Comparison of ENCODE assay signal across 8 mouse cellular contexts in the genomic region with DNA sequence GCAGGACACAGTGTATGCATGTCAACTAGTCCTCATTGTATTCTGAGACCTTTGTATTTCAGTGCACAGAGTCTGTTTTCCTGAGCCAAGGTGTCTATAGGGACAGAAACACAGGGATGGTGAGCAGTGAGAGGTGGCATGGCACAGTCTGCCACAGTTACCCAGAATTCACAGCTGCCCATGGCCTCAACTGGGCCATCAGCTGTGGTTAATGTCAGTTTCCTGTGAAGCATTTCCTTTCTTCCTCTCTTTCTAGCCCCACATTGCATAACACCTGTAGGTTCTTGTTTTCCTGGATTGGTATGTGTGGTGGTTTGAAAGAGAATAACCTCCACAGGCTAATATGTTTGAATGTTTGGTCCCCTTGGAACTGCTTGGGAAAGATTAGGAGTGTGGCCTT. TPM values are rescaled to one million over a fixed set of nuclear protein-coding genes. Genes with fewer than 3 reads are reported as not detected.
DNase-seq lines count a peak whose midpoint lies in the region; ATAC-seq lines count a peak whose summit lies in the region.
"Had no signal": no experiment of that assay in that cellular context is flagged by ENCODE, and none has a peak within 500 bp of the region (broad histone marks: within the 10 kb centered on the region; RNA-seq: fewer than 3 reads in every experiment).

No protein-coding gene starts in this region.

- DNase-seq in thymus, postnatal 0 days (ENCODE audit: low spot score): peak; percentile 44
- no peak for DNase-seq in thymus, postnatal 25 days
- DNase-seq in left cerebral cortex, adult 8-10 months (ENCODE audit: low spot score in 2 of 2): no peak
- no peak for DNase-seq in cerebellum, adult 9-11 months
- DNase-seq in adrenal gland, postnatal 10 days: no peak
- DNase-seq: layer of hippocampus, postnatal 36 days had no signal

- no peaks in the 10 kb centered on the region for H3K36me3 ChIP-seq in hindbrain, embryonic 12.5 days
- H3K36me3 ChIP-seq in liver, embryonic 16.5 days (ENCODE audit: control insufficient read depth, insufficient read depth): no peaks in the 10 kb centered on the region

- no peaks in the 10 kb centered on the region for H3K9me3 ChIP-seq in hindbrain, embryonic 12.5 days (replicated peaks)
- H3K9me3 ChIP-seq in liver, embryonic 16.5 days (replicated peaks; ENCODE audit: control insufficient read depth, low read length): no peaks in the 10 kb centered on the region

- no peaks in the 10 kb centered on the region for H3K27me3 ChIP-seq in hindbrain, embryonic 12.5 days
- no peaks in the 10 kb centered on the region for H3K27me3 ChIP-seq in liver, embryonic 16.5 days (ENCODE audit: control insufficient read depth, insufficient read depth, low read depth, low read length)

- no peaks in the 10 kb centered on the region for H3K4me1 ChIP-seq in hindbrain, embryonic 12.5 days
- no peaks in the 10 kb centered on the region for H3K4me1 ChIP-seq in liver, embryonic 16.5 days (ENCODE audit: control insufficient read depth, low read depth, low read length)

- peak overlapping the region; percentile 33; the same call in 1 of the 2 replicates for H3K4me3 ChIP-seq in hindbrain, embryonic 12.5 days
- H3K4me3 ChIP-seq in liver, embryonic 16.5 days (ENCODE audit: low read depth, low read length): no peak overlapping the region

- no peak overlapping the region for H3K27ac ChIP-seq in hindbrain, embryonic 12.5 days
- no peak overlapping the region for H3K27ac ChIP-seq in liver, embryonic 16.5 days (ENCODE audit: low read length)

- ATAC-seq in hindbrain, embryonic 12.5 days (ENCODE audit: low FRiP score): peak; percentile 46
- peak; percentile 27; the same call in 1 of the 2 replicates for ATAC-seq in liver, embryonic 16.5 days (ENCODE audit: low read depth)

- H3K9ac ChIP-seq in hindbrain, embryonic 12.5 days: no peak overlapping the region
- no peak overlapping the region for H3K9ac ChIP-seq in liver, embryonic 16.5 days (ENCODE audit: low read depth, low read length)

- H3K4me2 ChIP-seq in hindbrain, embryonic 12.5 days (replicated peaks): peak overlapping the region; percentile 56
- 0 out of 2 replicates have a peak overlapping the region, but pooled peaks have one; percentile 46 for H3K4me2 ChIP-seq in liver, embryonic 16.5 days (ENCODE audit: low read depth, low read length)

RNA-seq across cellular contexts. Expression of a gene that starts 18.5 kb away (rescaled TPM):
- 0.10 TPM in 1 of 2 replicates, not detected in the other for polyA plus RNA-seq in thymus, postnatal 0 days (2015; fragmentation: Nextera tagmentation; extraction: Ambion mirVana)
- polyA plus RNA-seq in hindbrain, embryonic 12.5 days (2016; fragmentation: Nextera tagmentation; extraction: Ambion mirVana): not detected in 2 replicates
- 0.04 TPM in 1 of 2 replicates, not detected in the other for polyA plus RNA-seq in liver, embryonic 16.5 days (2015; fragmentation: Nextera tagmentation; extraction: Ambion mirVana)
- not detected for total RNA-seq in left cerebral cortex, adult 8-10 months (2022)
- not detected for total RNA-seq in adrenal gland, postnatal 10 days (2021)
- total RNA-seq: layer of hippocampus, postnatal 36 days had no signal

RNA-seq across cellular contexts. Expression of a gene that starts 38.5 kb away (rescaled TPM):
- not detected in 2 replicates for polyA plus RNA-seq in thymus, postnatal 0 days (2015; fragmentation: Nextera tagmentation; extraction: Ambion mirVana)
- not detected in 2 replicates for polyA plus RNA-seq in hindbrain, embryonic 12.5 days (2016; fragmentation: Nextera tagmentation; extraction: Ambion mirVana)
- not detected in 2 replicates for polyA plus RNA-seq in liver, embryonic 16.5 days (2015; fragmentation: Nextera tagmentation; extraction: Ambion mirVana)
- total RNA-seq in left cerebral cortex, adult 8-10 months (2022): not detected
- not detected for total RNA-seq in adrenal gland, postnatal 10 days (2021)
- total RNA-seq: layer of hippocampus, postnatal 36 days had no signal
